Mouse (Mus musculus) lung, embryonic 16.5 days (tissue): ENCODE measurements around the gene Pitpnb. TPM values are rescaled to one million over a fixed set of nuclear protein-coding genes. Genes with fewer than 3 reads are reported as not detected.

Experiments used
- ATAC-seq: fragments of 200-750 bp; cut with Nextera tagmentation; 2 replicates; pipeline ENCODE4 v1.8.0; 2017; ENCODE audit warnings: low read depth, mild to moderate bottlenecking, moderate library complexity
- H3K27ac ChIP-seq: fragments of 300-500 bp; sonication (generic); 2 replicates; pipeline ENCODE4 v1.5.1; 2014; ENCODE audit warnings: mild to moderate bottlenecking, control low read depth, low read length
- H3K27me3 ChIP-seq: fragments of 300-500 bp; sonication (generic); 2 replicates; pipeline ENCODE4 v1.6.1; 2014; ENCODE audit warnings: low read depth, low read length, mixed read lengths; ENCODE audit not compliant: control insufficient read depth, insufficient read depth
- H3K36me3 ChIP-seq: fragments of 300-500 bp; sonication (generic); 2 replicates; pipeline ENCODE4 v1.6.1; 2014; ENCODE audit warnings: low read length; ENCODE audit not compliant: control insufficient read depth, insufficient read depth
- H3K4me1 ChIP-seq: fragments of 300-500 bp; sonication (generic); replicated peaks from 2 replicates; pipeline ENCODE4 v1.6.1; 2014; ENCODE audit warnings: low read length, mixed read lengths; ENCODE audit not compliant: control insufficient read depth, insufficient read depth
- H3K4me2 ChIP-seq: fragments of 300-500 bp; sonication (generic); 2 replicates; pipeline ENCODE4 v1.6.1; 2014; ENCODE audit warnings: low read depth, low read length, control low read depth
- H3K4me3 ChIP-seq: fragments of 300-500 bp; sonication (generic); 2 replicates; pipeline ENCODE4 v1.5.1; 2014; ENCODE audit warnings: mild to moderate bottlenecking, low read length, control low read depth
- H3K9ac ChIP-seq: fragments of 300-500 bp; sonication (generic); 2 replicates; pipeline ENCODE4 v1.6.1; 2014; ENCODE audit warnings: low read length, control low read depth
- H3K9me3 ChIP-seq: fragments of 300-500 bp; sonication (generic); 2 replicates; pipeline ENCODE4 v1.6.1; 2016; ENCODE audit warnings: low read length; ENCODE audit not compliant: control insufficient read depth
- WGBS: fragments of 180-500 bp; shearing (Covaris S2); extraction: QIAGEN DNeasy Blood & Tissue Kit; methylation state at CpG from one replicate; pipeline ENCODE4 v1.1.7; 2014; 5-methylcytosine and 5-hydroxymethylcytosine counted together
- polyA plus RNA-seq: library from polyadenylated mRNA; unstranded; fragments of >200 nt; fragmentation: Nextera tagmentation; extraction: Ambion mirVana; gene quantifications from 2 replicates; pipeline ENCODE4 v1.2.1, GENCODE M21; 2015

The Pitpnb gene
- polyA plus RNA-seq, 1 experiment from 2014 or later, result 104 TPM

GRCm38 (mm10) chr5:111361846-111362245 is 31.3 kb downstream of the Pitpnb start:
- 59% methylated on average over 7 of the region's 7 CpGs for WGBS
- Histone ChIP-seq H3K4me3 (no peak overlapping the region), H3K36me3 (peaks cover 32% of the 10 kb centered on the region), H3K9me3 (no peaks in the 10 kb centered on the region), H3K4me1 (no peaks in the 10 kb centered on the region), H3K27me3 (no peaks in the 10 kb centered on the region), H3K27ac (no peak overlapping the region), H3K9ac (no peak overlapping the region), H3K4me2 (no peak overlapping the region)
- no peak for ATAC-seq

- ATAC-seq, result no peak
- no peaks in the 10 kb centered on the region for H3K9me3 ChIP-seq
- no peak overlapping the region for H3K9ac ChIP-seq
- no peak overlapping the region for H3K4me3 ChIP-seq
- H3K4me1 ChIP-seq, result no peaks in the 10 kb centered on the region
- no peak overlapping the region for H3K27ac ChIP-seq
- no peak overlapping the region for H3K4me2 ChIP-seq
- WGBS, result 46% methylated on average over 6 of the region's 6 CpGs
- no peaks in the 10 kb centered on the region for H3K27me3 ChIP-seq
- peaks cover 21% of the 10 kb centered on the region; the same call in 1 of the 2 replicates for H3K36me3 ChIP-seq
Observed at GRCm38 (mm10) chr5:111363446-111364062, 33.0 kb downstream of the Pitpnb start.

- Histone ChIP-seq H3K27ac (no peak overlapping the region), H3K27me3 (no peaks in the 10 kb centered on the region), H3K9me3 (no peaks in the 10 kb centered on the region), H3K4me1 (no peaks in the 10 kb centered on the region), H3K36me3 (peaks cover 18% of the 10 kb centered on the region; the same call in 1 of the 2 replicates), H3K9ac (no peak overlapping the region), H3K4me2 (no peak overlapping the region), H3K4me3 (no peak overlapping the region)
- 35% methylated on average over 3 of the region's 3 CpGs for WGBS
- no peak for ATAC-seq
Observed at GRCm38 (mm10) chr5:111364533-111364932, 34.0 kb downstream of the Pitpnb start.

GRCm38 (mm10) chr5:111366140-111366539 is 35.6 kb downstream of the Pitpnb start:
- no peaks in the 10 kb centered on the region for H3K27me3 ChIP-seq
- H3K4me2 ChIP-seq, result no peak overlapping the region
- H3K27ac ChIP-seq, result no peak overlapping the region
- 76% methylated on average over 5 of the region's 5 CpGs for WGBS
- no peak overlapping the region for H3K4me3 ChIP-seq
- H3K4me1 ChIP-seq, result no peaks in the 10 kb centered on the region
- H3K36me3 ChIP-seq, result peaks cover 12% of the 10 kb centered on the region
- no peak overlapping the region for H3K9ac ChIP-seq
- H3K9me3 ChIP-seq, result no peaks in the 10 kb centered on the region
- ATAC-seq, result no peak

- no peak for ATAC-seq
- no peak overlapping the region for H3K4me3 ChIP-seq
- H3K4me2 ChIP-seq, result no peak overlapping the region
- no peak overlapping the region for H3K9ac ChIP-seq
- H3K27me3 ChIP-seq, result no peaks in the 10 kb centered on the region
- WGBS, result 89% methylated on average over 11 of the region's 11 CpGs
- no peaks in the 10 kb centered on the region for H3K9me3 ChIP-seq
- peaks cover 19% of the 10 kb centered on the region for H3K36me3 ChIP-seq
- H3K27ac ChIP-seq, result no peak overlapping the region
- H3K4me1 ChIP-seq, result no peaks in the 10 kb centered on the region; the same call in 1 of the 2 replicates
Observed at GRCm38 (mm10) chr5:111367937-111368517, 37.5 kb downstream of the Pitpnb start.

- ATAC-seq, result no peak
- H3K27ac ChIP-seq, result no peak overlapping the region
- H3K27me3 ChIP-seq, result no peaks in the 10 kb centered on the region
- no peak overlapping the region for H3K4me3 ChIP-seq
- WGBS, result 89% methylated on average over 5 of the region's 5 CpGs
- no peaks in the 10 kb centered on the region; the same call in 1 of the 2 replicates for H3K4me1 ChIP-seq
- H3K36me3 ChIP-seq, result peaks cover 20% of the 10 kb centered on the region
- no peak overlapping the region for H3K4me2 ChIP-seq
- H3K9ac ChIP-seq, result no peak overlapping the region
- H3K9me3 ChIP-seq, result no peaks in the 10 kb centered on the region
Observed at GRCm38 (mm10) chr5:111368576-111368975, 38.0 kb downstream of the Pitpnb start.

- H3K9me3 ChIP-seq, result no peaks in the 10 kb centered on the region
- WGBS, result 78% methylated on average over 4 of the region's 4 CpGs
- no peak overlapping the region for H3K4me2 ChIP-seq
- ATAC-seq, result no peak
- H3K27me3 ChIP-seq, result no peaks in the 10 kb centered on the region
- peaks cover 40% of the 10 kb centered on the region for H3K36me3 ChIP-seq
- no peak overlapping the region for H3K4me3 ChIP-seq
- no peaks in the 10 kb centered on the region; the same call in 1 of the 2 replicates for H3K4me1 ChIP-seq
- no peak overlapping the region for H3K9ac ChIP-seq
- no peak overlapping the region for H3K27ac ChIP-seq
Observed at GRCm38 (mm10) chr5:111375616-111376015, 45.1 kb downstream of the Pitpnb start.

- Histone ChIP-seq H3K9me3 (no peaks in the 10 kb centered on the region), H3K36me3 (peaks cover 42% of the 10 kb centered on the region), H3K4me2 (no peak overlapping the region), H3K27ac (no peak overlapping the region), H3K4me1 (no peaks in the 10 kb centered on the region; the same call in 1 of the 2 replicates), H3K4me3 (no peak overlapping the region), H3K27me3 (no peaks in the 10 kb centered on the region), H3K9ac (no peak overlapping the region)
- WGBS, result 89% methylated on average over 24 of the region's 24 CpGs
- no peak for ATAC-seq
Observed at GRCm38 (mm10) chr5:111376276-111377020, 45.9 kb downstream of the Pitpnb start.
